Mouse (Mus musculus) erythroblast, embryonic 14.5 days (primary cell): Measurements from ENCODE around the gene Kcnj8. TPM values are rescaled to one million over a fixed set of nuclear protein-coding genes. Genes with fewer than 3 reads are reported as not detected.

ENCODE experiments used
- H3K27me3 ChIP-seq: 2 replicates; pipeline ENCODE4 v1.6.1; 2012; ENCODE audit warnings: inconsistent platforms; ENCODE audit not compliant: control insufficient read depth
- H3K36me3 ChIP-seq: 2 replicates; pipeline ENCODE4 v1.6.1; 2012; ENCODE audit warnings: mild to moderate bottlenecking, inconsistent platforms; ENCODE audit not compliant: control insufficient read depth
- H3K4me1 ChIP-seq: 2 replicates; pipeline ENCODE4 v1.6.1; 2012; ENCODE audit warnings: inconsistent platforms; ENCODE audit not compliant: control insufficient read depth
- H3K4me3 ChIP-seq: replicated peaks from 2 replicates; pipeline ENCODE3; 2012; ENCODE audit warnings: moderate library complexity, mild to moderate bottlenecking, inconsistent platforms
- H3K9me3 ChIP-seq: 2 replicates; pipeline ENCODE4 v1.6.1; 2012; ENCODE audit warnings: low read length, inconsistent platforms, mixed read lengths; ENCODE audit not compliant: control insufficient read depth
- GATA1 ChIP-seq: IDR thresholded peaks from 2 replicates; pipeline ENCODE4 v1.6.1; 2012; ENCODE audit warnings: low read length, inconsistent platforms, mixed read lengths
- TAL1 ChIP-seq: IDR thresholded peaks from 3 replicates; pipeline ENCODE4 v1.6.1; 2012; ENCODE audit warnings: low read length, inconsistent platforms, mixed read lengths
- polyA plus RNA-seq: library from polyadenylated mRNA; stranded (reverse); fragments of >175 nt; gene quantifications from 2 replicates; pipeline ENCODE4 v1.2.3, GENCODE M21; 2012

Gene Kcnj8
- polyA plus RNA-seq, result 0.02 TPM in 1 of 2 replicates, not detected in the other

DNA sequence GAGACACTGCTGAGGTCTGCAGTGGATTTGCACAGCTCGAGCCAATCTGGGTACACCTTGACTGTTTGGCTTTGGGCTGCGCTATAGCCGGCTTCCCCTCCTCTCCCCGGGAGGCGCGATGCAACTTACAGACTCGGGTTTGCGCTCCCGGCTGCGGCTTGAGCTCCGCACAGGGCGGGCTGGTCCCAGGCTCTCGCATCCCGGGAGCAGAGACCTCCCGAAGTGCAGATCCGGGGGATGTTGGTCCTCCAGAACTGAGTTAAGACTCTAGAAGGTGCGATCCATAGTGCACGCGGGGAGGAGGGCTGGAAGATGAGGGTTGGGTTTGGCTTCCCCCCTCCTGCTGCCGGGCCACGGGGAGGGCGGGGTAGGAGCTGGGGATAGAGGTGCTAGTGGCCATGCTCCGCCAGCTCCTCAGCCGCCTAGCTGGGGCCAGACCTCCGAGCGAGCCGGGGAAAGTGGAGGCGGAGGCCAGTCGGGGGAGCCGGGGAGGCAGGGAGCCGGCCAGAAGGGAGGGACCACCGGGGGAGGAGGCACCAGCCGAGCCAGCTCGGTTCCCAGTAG lies at the start of gene Kcnj8:
Gene Kcnj8 (minus strand): TSS at position 560 of the 564 bp plus-strand sequence.
- TF ChIP-seq TAL1, result no peak
- no peak for TF ChIP-seq GATA1
- no peaks in the 10 kb centered on the region for H3K36me3 ChIP-seq
- peaks cover 44% of the 10 kb centered on the region for H3K27me3 ChIP-seq
- no peaks in the 10 kb centered on the region for H3K4me1 ChIP-seq
- no peak within 1 kb of the TSS for H3K4me3 ChIP-seq
- H3K9me3 ChIP-seq, result peaks cover 3% of the 10 kb centered on the region; the same call in 1 of the 2 replicates

DNA sequence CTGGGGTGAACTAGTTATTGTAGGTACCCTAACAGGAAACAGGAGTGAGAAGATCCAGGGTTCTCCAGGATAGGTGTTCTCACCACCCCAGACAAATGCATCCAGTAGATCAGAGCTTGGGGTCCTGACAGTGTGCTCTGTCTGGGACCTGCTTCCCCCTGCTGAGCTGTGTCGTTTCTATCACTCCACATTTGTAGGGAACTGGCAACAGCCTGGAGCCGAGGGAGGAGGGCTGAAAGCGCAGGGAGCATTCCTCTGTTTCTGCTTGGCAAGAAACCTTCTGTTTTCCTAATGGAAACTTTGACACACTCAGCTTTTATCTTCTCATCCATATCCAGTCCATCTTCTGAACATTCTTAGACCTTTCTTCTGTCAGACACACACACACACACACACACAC lies 45.2 kb upstream of the Kcnj8 start:
- TF ChIP-seq GATA1 (no peak), TAL1 (no peak)
- Histone ChIP-seq H3K9me3 (no peaks in the 10 kb centered on the region), H3K27me3 (no peaks in the 10 kb centered on the region), H3K4me1 (no peaks in the 10 kb centered on the region), H3K36me3 (no peaks in the 10 kb centered on the region), H3K4me3 (no peak overlapping the region)

DNA sequence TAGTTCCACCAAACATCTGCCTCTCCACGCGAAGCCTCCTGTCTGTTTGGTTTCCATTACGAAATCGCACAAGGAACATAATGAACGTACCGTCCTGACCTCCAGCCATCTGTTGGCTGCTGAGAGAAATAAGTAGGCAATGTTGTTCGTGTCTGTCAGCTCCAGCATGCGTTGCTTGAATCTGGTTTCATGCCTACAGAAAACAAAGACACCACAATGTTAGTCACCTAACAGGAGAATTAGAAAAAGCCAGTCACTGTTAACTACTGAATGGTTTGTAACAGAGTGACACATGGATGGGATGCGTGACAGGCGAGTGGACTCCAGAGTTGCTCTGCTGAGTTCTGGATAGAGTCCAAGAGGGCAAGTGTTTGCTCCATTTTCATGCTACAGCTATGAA lies 42.9 kb upstream of the Kcnj8 start:
- TF ChIP-seq GATA1 (no peak), TAL1 (no peak)
- H3K36me3 ChIP-seq, result no peaks in the 10 kb centered on the region
- no peak overlapping the region for H3K4me3 ChIP-seq
- H3K4me1 ChIP-seq, result no peaks in the 10 kb centered on the region
- H3K9me3 ChIP-seq, result no peaks in the 10 kb centered on the region
- H3K27me3 ChIP-seq, result no peaks in the 10 kb centered on the region

DNA sequence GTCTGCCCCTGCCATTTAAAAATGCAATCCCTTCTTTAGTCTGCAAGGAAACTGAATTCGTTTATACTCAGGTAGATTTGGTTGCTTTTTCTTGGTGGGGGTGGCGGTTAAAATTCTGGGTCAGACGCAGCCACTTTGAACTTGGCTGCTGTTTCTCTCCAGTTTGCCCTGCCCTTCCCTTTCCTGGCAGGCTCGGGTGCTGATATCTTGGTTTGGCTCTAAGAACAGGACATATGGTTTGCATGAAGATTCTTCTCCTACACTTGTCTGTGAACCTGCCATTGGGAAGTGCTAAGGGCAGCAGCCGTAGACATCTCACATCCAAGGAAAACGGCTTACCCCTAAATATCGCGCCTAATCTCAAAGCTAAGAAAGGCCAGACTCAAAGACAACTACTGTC lies 41.0 kb upstream of the Kcnj8 start:
- no peaks in the 10 kb centered on the region for H3K36me3 ChIP-seq
- H3K4me1 ChIP-seq, result no peaks in the 10 kb centered on the region
- no peak overlapping the region for H3K4me3 ChIP-seq
- H3K9me3 ChIP-seq, result no peaks in the 10 kb centered on the region
- TF ChIP-seq TAL1 (no peak), GATA1 (no peak)
- no peaks in the 10 kb centered on the region for H3K27me3 ChIP-seq

DNA sequence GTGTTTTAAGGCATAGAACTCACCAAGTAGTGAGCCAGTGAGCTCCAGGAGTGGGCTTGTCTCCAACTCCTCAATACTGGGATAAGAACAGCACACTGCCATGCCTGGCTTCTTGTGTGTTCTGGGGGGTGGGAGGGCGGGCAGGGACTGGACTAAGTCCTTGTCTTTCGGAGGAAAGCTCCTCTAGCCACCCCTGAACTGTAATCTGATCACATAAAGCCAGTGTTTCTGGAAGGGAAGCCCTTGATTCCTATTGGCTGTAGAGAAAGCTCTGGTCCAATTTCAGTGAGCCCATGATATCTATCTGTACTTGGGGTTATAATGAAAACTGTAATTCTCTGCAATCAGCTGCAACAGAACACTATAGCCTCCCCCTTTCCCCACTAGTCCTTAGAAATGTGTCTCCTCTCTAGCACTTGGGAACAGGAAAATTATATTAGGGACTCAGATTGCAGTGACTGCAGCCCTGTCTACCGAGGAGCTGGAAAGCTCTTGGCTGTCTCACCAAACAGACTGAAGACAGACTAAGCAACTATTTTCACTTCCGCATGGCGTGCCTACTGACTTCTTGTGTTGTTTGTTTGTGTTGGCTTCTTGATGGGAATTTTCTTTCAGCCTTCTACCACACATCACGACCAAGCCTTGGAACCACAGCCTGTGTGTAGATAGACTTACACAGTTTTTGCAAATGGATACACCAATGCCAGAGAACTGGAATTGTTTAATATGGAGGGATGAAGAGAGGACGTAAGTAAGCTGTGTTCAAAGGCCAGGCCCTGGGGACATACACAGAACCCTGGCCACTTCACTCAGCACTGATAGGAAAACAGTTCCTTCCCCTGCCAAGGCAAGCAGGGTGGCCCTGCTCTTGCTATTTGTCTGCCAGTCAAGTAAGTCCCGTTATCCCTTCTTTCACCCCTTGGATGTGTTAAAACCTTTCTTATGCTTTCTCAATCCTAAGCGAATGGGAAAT lies 38.3 kb upstream of the Kcnj8 start:
- H3K9me3 ChIP-seq, result no peaks in the 10 kb centered on the region
- H3K4me1 ChIP-seq, result no peaks in the 10 kb centered on the region
- no peak overlapping the region for H3K4me3 ChIP-seq
- no peaks in the 10 kb centered on the region for H3K36me3 ChIP-seq
- TF ChIP-seq GATA1 (no peak), TAL1 (no peak)
- no peaks in the 10 kb centered on the region for H3K27me3 ChIP-seq

DNA sequence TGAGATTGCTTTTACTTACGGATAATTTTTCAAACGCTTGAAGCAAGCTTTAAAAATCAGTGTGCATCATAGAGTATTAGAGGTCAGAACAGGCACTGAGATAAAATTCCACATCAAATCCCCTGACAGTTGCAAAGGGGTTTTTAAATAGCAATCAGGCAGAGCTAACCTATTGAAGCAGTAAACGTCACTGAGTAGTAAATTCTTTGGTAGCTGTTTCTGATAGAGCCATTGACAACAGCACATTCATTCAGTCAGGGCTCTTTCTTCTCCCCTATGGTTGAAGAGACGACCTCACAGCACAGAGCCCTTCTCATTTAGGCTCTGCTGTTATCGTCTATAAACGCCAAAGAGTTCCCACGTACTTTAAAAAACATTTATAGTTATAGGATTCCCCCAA lies 35.7 kb upstream of the Kcnj8 start:
- Histone ChIP-seq H3K4me1 (no peaks in the 10 kb centered on the region), H3K9me3 (no peaks in the 10 kb centered on the region), H3K4me3 (no peak overlapping the region), H3K27me3 (no peaks in the 10 kb centered on the region), H3K36me3 (no peaks in the 10 kb centered on the region)
- TF ChIP-seq GATA1 (no peak), TAL1 (no peak)

DNA sequence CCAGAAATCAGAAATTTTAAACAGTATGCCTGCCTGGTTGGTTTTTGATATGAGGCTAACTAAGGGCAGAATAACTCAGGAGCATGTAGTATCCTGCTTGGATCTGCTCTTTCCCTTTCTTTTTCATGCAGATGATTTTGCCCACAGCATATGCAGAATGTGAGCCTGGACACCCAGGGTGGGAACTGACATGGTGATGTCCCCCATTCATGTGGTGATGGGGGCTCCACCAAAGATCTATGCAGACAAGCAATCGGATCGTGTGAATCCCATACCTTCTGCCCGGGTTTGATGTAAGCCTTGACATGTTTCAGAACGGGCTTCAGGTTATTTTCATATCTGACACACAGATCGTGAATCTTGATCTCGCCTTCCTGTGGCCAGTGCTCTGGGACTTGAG lies 31.4 kb upstream of the Kcnj8 start:
- H3K9me3 ChIP-seq, result no peaks in the 10 kb centered on the region
- H3K4me3 ChIP-seq, result no peak overlapping the region
- H3K4me1 ChIP-seq, result no peaks in the 10 kb centered on the region
- H3K27me3 ChIP-seq, result no peaks in the 10 kb centered on the region
- TF ChIP-seq TAL1 (no peak), GATA1 (no peak)
- H3K36me3 ChIP-seq, result no peaks in the 10 kb centered on the region

DNA sequence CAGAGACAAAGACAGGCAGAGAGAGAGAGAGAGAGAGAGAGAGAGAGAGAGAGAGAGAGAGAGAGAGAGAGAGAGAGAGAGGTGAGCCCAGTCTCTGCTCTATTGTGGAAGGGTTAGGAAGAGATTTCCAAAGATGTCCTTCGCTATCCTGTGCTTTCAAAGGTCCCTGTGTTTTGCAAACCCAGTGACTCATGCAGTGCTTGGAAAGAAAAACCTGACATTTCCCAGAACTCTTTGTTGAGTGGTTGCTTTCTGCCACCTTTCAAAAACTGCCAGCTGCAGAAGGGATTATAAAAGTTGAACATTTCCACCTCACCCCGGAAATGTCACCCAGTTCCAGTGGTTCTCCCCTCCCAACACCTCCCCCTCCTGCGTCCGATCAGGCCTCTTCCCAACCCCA lies 7.4 kb upstream of the Kcnj8 start:
- Histone ChIP-seq H3K4me1 (no peaks in the 10 kb centered on the region), H3K27me3 (no peaks in the 10 kb centered on the region), H3K4me3 (no peak overlapping the region), H3K9me3 (no peaks in the 10 kb centered on the region), H3K36me3 (no peaks in the 10 kb centered on the region)
- TF ChIP-seq TAL1 (no peak), GATA1 (no peak)

DNA sequence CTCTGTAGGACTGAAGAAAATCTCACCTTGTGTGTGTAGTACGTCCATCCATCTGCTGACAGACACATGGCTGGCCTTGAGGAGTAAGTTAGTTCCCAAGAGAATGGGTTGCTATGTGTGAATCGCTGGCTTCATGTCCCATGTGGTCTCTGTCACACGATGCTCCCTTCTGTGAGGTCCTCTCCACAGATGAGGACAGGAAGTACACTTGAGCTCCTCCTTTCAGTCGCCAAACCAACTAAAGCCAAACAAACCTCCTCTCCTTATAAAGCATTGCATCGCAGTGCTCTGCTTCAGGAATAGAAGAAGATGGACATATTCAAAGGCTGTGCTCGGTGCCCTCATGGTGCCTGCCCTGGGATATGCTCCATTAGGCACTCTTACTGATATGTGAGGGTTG lies 6.4 kb upstream of the Kcnj8 start:
- Histone ChIP-seq H3K27me3 (peaks cover 4% of the 10 kb centered on the region), H3K4me3 (no peak overlapping the region), H3K4me1 (no peaks in the 10 kb centered on the region), H3K9me3 (no peaks in the 10 kb centered on the region), H3K36me3 (no peaks in the 10 kb centered on the region)
- no peak for TF ChIP-seq TAL1
- no peak for TF ChIP-seq GATA1
